Mouse (Mus musculus): Measurements from ENCODE around the gene Ccdc8. TPM values are rescaled to one million over a fixed set of nuclear protein-coding genes. Genes with fewer than 3 reads are reported as not detected.
A peak's percentile ranks its signal among the peaks of the same experiment; 100 is the strongest.

Ccdc8 gene
- 24.1 and 26.0 TPM in 2 replicates for polyA plus RNA-seq (2014; fragmentation: Nextera tagmentation; extraction: Ambion mirVana)

GRCm38 (mm10) chr7:16992451-16992807, at the start of gene Ccdc8:
Gene Ccdc8 (plus strand): TSS chr7:16992708.
- Histone ChIP-seq H3K9ac (ENCODE audit: low read length) (peak within 1 kb of the TSS; percentile 29; the same call in 1 of the 2 replicates), H3K36me3 (ENCODE audit: control insufficient read depth, insufficient read depth, low read length) (peaks cover 14% of the 10 kb centered on the region), H3K27ac (ENCODE audit: low read depth) (peak within 1 kb of the TSS; percentile 97), H3K4me2 (ENCODE audit: low read length) (peak within 1 kb of the TSS; percentile 91), H3K27me3 (replicated peaks; ENCODE audit: control insufficient read depth, insufficient read depth, low read length) (no peaks in the 10 kb centered on the region), H3K4me1 (replicated peaks; ENCODE audit: control insufficient read depth, insufficient read depth, low read length) (peaks cover 63% of the 10 kb centered on the region), H3K9me3 (ENCODE audit: control insufficient read depth, low read length) (no peaks in the 10 kb centered on the region), H3K4me3 (ENCODE audit: low read depth, low read length) (peak within 1 kb of the TSS; percentile 93)
- DNase-seq (ENCODE audit: low spot score) (no peak), ATAC-seq (replicated peaks; ENCODE audit: low FRiP score, low TSS enrichment, low read depth) (no peak)
- 92% methylated on average over 5 of the region's 5 CpGs for WGBS

GRCm38 (mm10) chr7:16942861-16943260, 49.6 kb upstream of the Ccdc8 start:
- ATAC-seq (replicated peaks; ENCODE audit: low FRiP score, low TSS enrichment, low read depth) (no peak), DNase-seq (ENCODE audit: low spot score) (no peak)
- Histone ChIP-seq H3K27ac (ENCODE audit: low read depth) (no peak overlapping the region), H3K4me2 (ENCODE audit: low read length) (no peak overlapping the region), H3K27me3 (replicated peaks; ENCODE audit: control insufficient read depth, insufficient read depth, low read length) (peaks cover 30% of the 10 kb centered on the region), H3K9ac (ENCODE audit: low read length) (no peak overlapping the region), H3K4me3 (ENCODE audit: low read depth, low read length) (no peak overlapping the region), H3K36me3 (ENCODE audit: control insufficient read depth, insufficient read depth, low read length) (no peaks in the 10 kb centered on the region), H3K9me3 (ENCODE audit: control insufficient read depth, low read length) (no peaks in the 10 kb centered on the region), H3K4me1 (replicated peaks; ENCODE audit: control insufficient read depth, insufficient read depth, low read length) (peaks cover 41% of the 10 kb centered on the region)
- WGBS: 48% methylated on average over 4 of the region's 4 CpGs

- H3K4me1 ChIP-seq (replicated peaks; ENCODE audit: control insufficient read depth, insufficient read depth, low read length): peaks cover 50% of the 10 kb centered on the region
- 15% methylated on average over 36 of the region's 36 CpGs for WGBS
- H3K9me3 ChIP-seq (ENCODE audit: control insufficient read depth, low read length): no peaks in the 10 kb centered on the region
- H3K27me3 ChIP-seq (replicated peaks; ENCODE audit: control insufficient read depth, insufficient read depth, low read length): peaks cover 43% of the 10 kb centered on the region
- peak within 1 kb of the TSS; percentile 49 for H3K4me3 ChIP-seq (ENCODE audit: low read depth, low read length)
- peak within 1 kb of the TSS; percentile 74 for H3K4me2 ChIP-seq (ENCODE audit: low read length)
- DNase-seq (ENCODE audit: low spot score) (peak; percentile 91), ATAC-seq (replicated peaks; ENCODE audit: low FRiP score, low TSS enrichment, low read depth) (peak; percentile 80)
- H3K36me3 ChIP-seq (ENCODE audit: control insufficient read depth, insufficient read depth, low read length): no peaks in the 10 kb centered on the region
- no peak within 1 kb of the TSS for H3K27ac ChIP-seq (ENCODE audit: low read depth)
- peak within 1 kb of the TSS; percentile 49 for H3K9ac ChIP-seq (ENCODE audit: low read length)
Observed at GRCm38 (mm10) chr7:16944061-16944807, 48.3 kb upstream of the Ccdc8 start, which contains the start of gene Pnmal2. Gene Pnmal2 (plus strand): TSS chr7:16944682.

- Histone ChIP-seq H3K4me3 (ENCODE audit: low read depth, low read length) (peak overlapping the region; percentile 49), H3K36me3 (ENCODE audit: control insufficient read depth, insufficient read depth, low read length) (no peaks in the 10 kb centered on the region), H3K9ac (ENCODE audit: low read length) (peak overlapping the region; percentile 49), H3K27ac (ENCODE audit: low read depth) (no peak overlapping the region), H3K9me3 (ENCODE audit: control insufficient read depth, low read length) (no peaks in the 10 kb centered on the region), H3K4me2 (ENCODE audit: low read length) (peak overlapping the region; percentile 74), H3K4me1 (replicated peaks; ENCODE audit: control insufficient read depth, insufficient read depth, low read length) (peaks cover 49% of the 10 kb centered on the region), H3K27me3 (replicated peaks; ENCODE audit: control insufficient read depth, insufficient read depth, low read length) (peaks cover 49% of the 10 kb centered on the region)
- DNase-seq (ENCODE audit: low spot score): no peak
- ATAC-seq (replicated peaks; ENCODE audit: low FRiP score, low TSS enrichment, low read depth): peak; percentile 6
- 3% methylated on average over 22 of the region's 22 CpGs for WGBS
Observed at GRCm38 (mm10) chr7:16944808-16945315, 47.6 kb upstream of the Ccdc8 start.

- Histone ChIP-seq H3K9me3 (ENCODE audit: control insufficient read depth, low read length) (no peaks in the 10 kb centered on the region), H3K4me2 (ENCODE audit: low read length) (peak overlapping the region; percentile 74), H3K4me3 (ENCODE audit: low read depth, low read length) (peak overlapping the region; percentile 49), H3K36me3 (ENCODE audit: control insufficient read depth, insufficient read depth, low read length) (no peaks in the 10 kb centered on the region), H3K27me3 (replicated peaks; ENCODE audit: control insufficient read depth, insufficient read depth, low read length) (peaks cover 49% of the 10 kb centered on the region), H3K9ac (ENCODE audit: low read length) (no peak overlapping the region), H3K27ac (ENCODE audit: low read depth) (no peak overlapping the region), H3K4me1 (replicated peaks; ENCODE audit: control insufficient read depth, insufficient read depth, low read length) (peaks cover 44% of the 10 kb centered on the region)
- ATAC-seq (replicated peaks; ENCODE audit: low FRiP score, low TSS enrichment, low read depth): no peak
- DNase-seq (ENCODE audit: low spot score): peak; percentile 63
- 23% methylated on average over 17 of the region's 17 CpGs for WGBS
Observed at GRCm38 (mm10) chr7:16945419-16945818, 47.1 kb upstream of the Ccdc8 start.

GRCm38 (mm10) chr7:16946441-16947348, 45.8 kb upstream of the Ccdc8 start:
- Histone ChIP-seq H3K4me2 (ENCODE audit: low read length) (peak overlapping the region; percentile 61), H3K9me3 (ENCODE audit: control insufficient read depth, low read length) (no peaks in the 10 kb centered on the region), H3K9ac (ENCODE audit: low read length) (0 out of 2 replicates have a peak overlapping the region, but pooled peaks have one; percentile 20), H3K36me3 (ENCODE audit: control insufficient read depth, insufficient read depth, low read length) (no peaks in the 10 kb centered on the region), H3K4me3 (ENCODE audit: low read depth, low read length) (peak overlapping the region; percentile 31), H3K27me3 (replicated peaks; ENCODE audit: control insufficient read depth, insufficient read depth, low read length) (peaks cover 49% of the 10 kb centered on the region), H3K4me1 (replicated peaks; ENCODE audit: control insufficient read depth, insufficient read depth, low read length) (peaks cover 41% of the 10 kb centered on the region), H3K27ac (ENCODE audit: low read depth) (no peak overlapping the region)
- ATAC-seq (replicated peaks; ENCODE audit: low FRiP score, low TSS enrichment, low read depth): no peak
- WGBS: 9% methylated on average over 53 of the region's 53 CpGs
- peak; percentile 67 for DNase-seq (ENCODE audit: low spot score)

GRCm38 (mm10) chr7:16947349-16947895, 45.1 kb upstream of the Ccdc8 start:
- Histone ChIP-seq H3K36me3 (ENCODE audit: control insufficient read depth, insufficient read depth, low read length) (no peaks in the 10 kb centered on the region), H3K4me2 (ENCODE audit: low read length) (peak overlapping the region; percentile 61), H3K4me3 (ENCODE audit: low read depth, low read length) (peak overlapping the region; percentile 31), H3K27me3 (replicated peaks; ENCODE audit: control insufficient read depth, insufficient read depth, low read length) (peaks cover 49% of the 10 kb centered on the region), H3K27ac (ENCODE audit: low read depth) (no peak overlapping the region), H3K4me1 (replicated peaks; ENCODE audit: control insufficient read depth, insufficient read depth, low read length) (peaks cover 41% of the 10 kb centered on the region), H3K9ac (ENCODE audit: low read length) (no peak overlapping the region), H3K9me3 (ENCODE audit: control insufficient read depth, low read length) (no peaks in the 10 kb centered on the region)
- DNase-seq (ENCODE audit: low spot score): no peak
- WGBS: 27% methylated on average over 21 of the region's 22 CpGs
- no peak for ATAC-seq (replicated peaks; ENCODE audit: low FRiP score, low TSS enrichment, low read depth)

- Histone ChIP-seq H3K36me3 (ENCODE audit: control insufficient read depth, insufficient read depth, low read length) (no peaks in the 10 kb centered on the region), H3K4me2 (ENCODE audit: low read length) (peak overlapping the region; percentile 61), H3K27ac (ENCODE audit: low read depth) (0 out of 2 replicates have a peak overlapping the region, but pooled peaks have one; percentile 1), H3K4me1 (replicated peaks; ENCODE audit: control insufficient read depth, insufficient read depth, low read length) (peaks cover 41% of the 10 kb centered on the region), H3K27me3 (replicated peaks; ENCODE audit: control insufficient read depth, insufficient read depth, low read length) (peaks cover 49% of the 10 kb centered on the region), H3K4me3 (ENCODE audit: low read depth, low read length) (no peak overlapping the region), H3K9me3 (ENCODE audit: control insufficient read depth, low read length) (no peaks in the 10 kb centered on the region), H3K9ac (ENCODE audit: low read length) (no peak overlapping the region)
- DNase-seq (ENCODE audit: low spot score) (no peak), ATAC-seq (replicated peaks; ENCODE audit: low FRiP score, low TSS enrichment, low read depth) (no peak)
- WGBS: 8% methylated on average over 4 of the region's 4 CpGs
Observed at GRCm38 (mm10) chr7:16947959-16948361, 44.5 kb upstream of the Ccdc8 start.

Measured in intestine, embryonic 14.5 days (tissue).